Mouse (Mus musculus): Measurements from ENCODE around the gene Psmb2. TPM values are rescaled to one million over a fixed set of nuclear protein-coding genes. Genes with fewer than 3 reads are reported as not detected.
A peak's percentile ranks its signal among the peaks of the same experiment; 100 is the strongest.

Gene Psmb2
- total and polyA plus RNA-seq, 3 experiments = 225 to 447 (median 395) TPM

DNA sequence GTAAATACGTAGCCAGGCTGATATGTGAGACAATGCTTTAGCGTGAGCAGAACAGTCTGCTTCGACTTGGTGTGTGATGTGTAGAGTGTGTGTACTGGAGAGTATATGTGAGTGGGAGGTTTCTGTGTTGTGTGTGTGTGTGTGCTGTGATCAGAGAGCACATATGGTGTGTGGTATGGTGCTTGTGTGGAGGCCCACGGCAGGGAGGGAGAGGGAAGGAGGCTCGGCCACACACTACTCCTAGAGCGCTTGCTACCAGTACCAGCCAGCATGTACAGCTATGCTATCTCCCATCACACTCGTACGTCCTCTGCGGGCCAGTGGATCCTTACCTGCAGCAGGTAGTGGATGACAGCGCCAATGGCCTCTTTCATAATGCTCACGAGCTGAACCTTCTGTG lies 72.1 kb downstream of the Psmb2 start:
- Histone ChIP-seq H3K9me3 (replicated peaks; ENCODE audit: low read length) (no peaks in the 10 kb centered on the region), H3K4me1 (ENCODE audit: control insufficient read depth in 1 of 2, insufficient read depth in 2 of 2) (peaks cover 11 to 43% of the 10 kb centered on the region in 2 experiments), H3K27ac (ENCODE audit: insufficient read depth, low read depth) (no peak overlapping the region), H3K36me3 (replicated peaks in 1 of 2; ENCODE audit: control insufficient read depth in 1 of 2, insufficient read depth in 1 of 2, low read length in 1 of 2) (peaks cover 50 to 71% of the 10 kb centered on the region in 2 experiments), H3K27me3 (replicated peaks) (no peaks in the 10 kb centered on the region), H3K9ac (ENCODE audit: insufficient read depth, low read depth) (no peak overlapping the region), H3K79me2 (replicated peaks; ENCODE audit: control insufficient read depth, extremely low read depth, insufficient read depth, poor library complexity, severe bottlenecking) (peaks cover 17% of the 10 kb centered on the region), H3K4me3 (replicated peaks in 1 of 3; ENCODE audit: low read depth in 2 of 3, low read length in 2 of 3, poor library complexity in 1 of 3) (no peak overlapping the region), H3K4me2 (ENCODE audit: insufficient read depth, low read depth, poor library complexity, severe bottlenecking) (no peak overlapping the region)
- in situ Hi-C loops (cut with MboI; ENCODE audit: low pct_ligation_motif_present, low pct_unique_long_range_greater_than_20kb, low sequenced_read_pairs) (loop anchor here (5.0 kb wide), 2 partner anchors 93 to 142 kb away; partner anchors contain the start of gene 5730409E04Rik), dilution Hi-C loops (cut with MboI; ENCODE audit: extremely low pct_ligation_motif_present, extremely low pct_unique_long_range_greater_than_20kb, low sequenced_read_pairs) (no loop called here)
- TF ChIP-seq MAFK (IDR thresholded peaks at IDR 0.05; ENCODE audit: insufficient replicate concordance, low read length) (no peak), UBTF (IDR thresholded peaks at IDR 0.05; ENCODE audit: low read depth, low read length) (no peak), GABPA (IDR thresholded peaks at IDR 0.05; ENCODE audit: insufficient replicate concordance, low read depth, low read length) (no peak), MYC (IDR thresholded peaks at IDR 0.05; ENCODE audit: low read depth, low read length) (no peak), MAX (IDR thresholded peaks at IDR 0.05; ENCODE audit: low read length) (no peak), KAT2A (IDR thresholded peaks at IDR 0.05; ENCODE audit: insufficient replicate concordance, low read length) (no peak)
- no peak for DNase-seq (ENCODE audit: extremely low read depth)

- Histone ChIP-seq H3K36me3 (replicated peaks in 1 of 2; ENCODE audit: control insufficient read depth in 1 of 2, insufficient read depth in 1 of 2, low read length in 1 of 2) (peaks cover 44 to 65% of the 10 kb centered on the region in 2 experiments), H3K27ac (ENCODE audit: insufficient read depth, low read depth) (no peak overlapping the region), H3K4me2 (ENCODE audit: insufficient read depth, low read depth, poor library complexity, severe bottlenecking) (no peak overlapping the region), H3K79me2 (replicated peaks; ENCODE audit: control insufficient read depth, extremely low read depth, insufficient read depth, poor library complexity, severe bottlenecking) (peaks cover 17% of the 10 kb centered on the region), H3K4me1 (ENCODE audit: control insufficient read depth in 1 of 2, insufficient read depth in 2 of 2) (peaks cover 11 to 49% of the 10 kb centered on the region in 2 experiments), H3K9ac (ENCODE audit: insufficient read depth, low read depth) (no peak overlapping the region), H3K4me3 (replicated peaks in 1 of 3; ENCODE audit: low read depth in 2 of 3, low read length in 2 of 3, poor library complexity in 1 of 3) (no peak overlapping the region), H3K9me3 (replicated peaks; ENCODE audit: low read length) (no peaks in the 10 kb centered on the region), H3K27me3 (replicated peaks) (no peaks in the 10 kb centered on the region)
- TF ChIP-seq GABPA (IDR thresholded peaks at IDR 0.05; ENCODE audit: insufficient replicate concordance, low read depth, low read length) (no peak), IRF4 (IDR thresholded peaks at IDR 0.05; ENCODE audit: low read depth, low read length) (no peak)
- in situ Hi-C loops (cut with MboI; ENCODE audit: low pct_ligation_motif_present, low pct_unique_long_range_greater_than_20kb, low sequenced_read_pairs) = no loop called here
- no peak for DNase-seq (ENCODE audit: extremely low read depth)
- dilution Hi-C loops (cut with MboI; ENCODE audit: extremely low pct_ligation_motif_present, extremely low pct_unique_long_range_greater_than_20kb, low sequenced_read_pairs) = no loop called here
Observed at GRCm38 (mm10) chr4:126750046-126750683, 72.7 kb downstream of the Psmb2 start.

GRCm38 (mm10) chr4:126750863-126751555 lies 73.6 kb downstream of the Psmb2 start:
- Histone ChIP-seq H3K4me2 (ENCODE audit: insufficient read depth, low read depth, poor library complexity, severe bottlenecking) (0 out of 2 replicates have a peak overlapping the region, but pooled peaks have one; percentile 52), H3K4me1 (ENCODE audit: control insufficient read depth in 1 of 2, insufficient read depth in 2 of 2) (peaks cover 11 to 51% of the 10 kb centered on the region in 2 experiments), H3K36me3 (replicated peaks in 1 of 2; ENCODE audit: control insufficient read depth in 1 of 2, insufficient read depth in 1 of 2, low read length in 1 of 2) (peaks cover 40 to 56% of the 10 kb centered on the region in 2 experiments), H3K9me3 (replicated peaks; ENCODE audit: low read length) (no peaks in the 10 kb centered on the region), H3K79me2 (replicated peaks; ENCODE audit: control insufficient read depth, extremely low read depth, insufficient read depth, poor library complexity, severe bottlenecking) (peaks cover 17% of the 10 kb centered on the region), H3K27me3 (replicated peaks) (no peaks in the 10 kb centered on the region), H3K27ac (ENCODE audit: insufficient read depth, low read depth) (no peak overlapping the region), H3K9ac (ENCODE audit: insufficient read depth, low read depth) (no peak overlapping the region), H3K4me3 (replicated peaks in 1 of 3; ENCODE audit: low read depth in 2 of 3, low read length in 2 of 3, poor library complexity in 1 of 3) (no peak overlapping the region)
- dilution Hi-C loops (cut with MboI; ENCODE audit: extremely low pct_ligation_motif_present, extremely low pct_unique_long_range_greater_than_20kb, low sequenced_read_pairs) = no loop called here
- in situ Hi-C loops (cut with MboI; ENCODE audit: low pct_ligation_motif_present, low pct_unique_long_range_greater_than_20kb, low sequenced_read_pairs) = no loop called here
- no peak for TF ChIP-seq TCF12 (IDR thresholded peaks at IDR 0.05; ENCODE audit: low read depth, low read length)
- TF ChIP-seq KAT2A (IDR thresholded peaks at IDR 0.05; ENCODE audit: insufficient replicate concordance, low read length) = no peak
- TF ChIP-seq USF2 (conservative IDR thresholded peaks at IDR 0.05; ENCODE audit: low read depth, low read length) = no peak
- no peak for TF ChIP-seq EP300 (IDR thresholded peaks at IDR 0.05; ENCODE audit: low read length)
- no peak for TF ChIP-seq USF1 (IDR thresholded peaks at IDR 0.05; ENCODE audit: low read depth, low read length)
- TF ChIP-seq JUN (IDR thresholded peaks at IDR 0.05; ENCODE audit: insufficient read depth, low read depth, low read length) = no peak
- no peak for TF ChIP-seq SMC3 (IDR thresholded peaks at IDR 0.05; ENCODE audit: low read depth, low read length)
- no peak for TF ChIP-seq MEF2A (IDR thresholded peaks at IDR 0.05; ENCODE audit: borderline replicate concordance, low read depth, low read length)
- no peak for TF ChIP-seq NELFE (IDR thresholded peaks at IDR 0.05; ENCODE audit: low read depth, low read length)
- TF ChIP-seq BHLHE40 (IDR thresholded peaks at IDR 0.05; ENCODE audit: low read depth, low read length) = no peak
- no peak for TF ChIP-seq MAZ (IDR thresholded peaks at IDR 0.05; ENCODE audit: low read depth, low read length)
- TF ChIP-seq MYC (IDR thresholded peaks at IDR 0.05; ENCODE audit: low read depth, low read length) = no peak
- TF ChIP-seq RCOR1 (conservative IDR thresholded peaks at IDR 0.05; ENCODE audit: low read depth, low read length) = no peak
- TF ChIP-seq CHD1 (IDR thresholded peaks at IDR 0.05; ENCODE audit: low read depth, low read length) = no peak
- no peak for TF ChIP-seq TBP (conservative IDR thresholded peaks at IDR 0.05; ENCODE audit: low read depth, low read length)
- DNase-seq (ENCODE audit: extremely low read depth) = no peak
